Mouse (Mus musculus): Measurements from ENCODE around the gene Dlat. TPM values are rescaled to one million over a fixed set of nuclear protein-coding genes. Genes with fewer than 3 reads are reported as not detected.
"Not testable (repeated sequence)": the region's sequence is repeated elsewhere in the genome, so short reads cannot be mapped to it uniquely, and the experiment has no call there.

Gene Dlat
- polyA plus RNA-seq, 1 experiment from 2014 or later: 54.0 TPM

GRCm38 (mm10) chr9:50634270-50634669, 25.3 kb downstream of the Dlat start:
- H3K9me3 ChIP-seq: no peaks in the 10 kb centered on the region
- DNase-seq (ENCODE audit: extremely low spot score, low spot score): no peak
- WGBS: 96% methylated on average over 11 of the region's 11 CpGs
- H3K4me3 ChIP-seq: no peak overlapping the region
- H3K4me1 ChIP-seq: no peaks in the 10 kb centered on the region
- H3K27ac ChIP-seq: no peak overlapping the region
- H3K36me3 ChIP-seq (replicated peaks): peaks cover 74% of the 10 kb centered on the region
- H3K27me3 ChIP-seq (ENCODE audit: poor library complexity, severe bottlenecking): no peaks in the 10 kb centered on the region

GRCm38 (mm10) chr9:50633059-50633458, 26.5 kb downstream of the Dlat start:
- H3K9me3 ChIP-seq: no peaks in the 10 kb centered on the region
- 58% methylated on average over 2 of the region's 2 CpGs for WGBS
- H3K27me3 ChIP-seq (ENCODE audit: poor library complexity, severe bottlenecking): no peaks in the 10 kb centered on the region
- H3K27ac ChIP-seq: no peak overlapping the region
- no peak for DNase-seq (ENCODE audit: extremely low spot score, low spot score)
- H3K4me1 ChIP-seq: no peaks in the 10 kb centered on the region
- H3K4me3 ChIP-seq: no peak overlapping the region
- peaks cover 62% of the 10 kb centered on the region for H3K36me3 ChIP-seq (replicated peaks)

- WGBS: 89% methylated on average over 6 of the region's 6 CpGs
- peaks cover 53% of the 10 kb centered on the region for H3K36me3 ChIP-seq (replicated peaks)
Measured at GRCm38 (mm10) chr9:50632016-50632688, 27.4 kb downstream of the Dlat start.

GRCm38 (mm10) chr9:50630903-50631302, 28.7 kb downstream of the Dlat start:
- not testable (repeated sequence) for H3K27ac ChIP-seq; H3K4me3 ChIP-seq; H3K9me3 ChIP-seq; H3K4me1 ChIP-seq; DNase-seq (ENCODE audit: extremely low spot score, low spot score); H3K27me3 ChIP-seq (ENCODE audit: poor library complexity, severe bottlenecking)
- peaks cover 40% of the 10 kb centered on the region for H3K36me3 ChIP-seq (replicated peaks)
- 95% methylated on average over 6 of the region's 8 CpGs for WGBS

More at GRCm38 (mm10) chr9:50632016-50632688, 27.4 kb downstream of the Dlat start:
- Histone ChIP-seq H3K27me3 (ENCODE audit: poor library complexity, severe bottlenecking) (no peaks in the 10 kb centered on the region), H3K4me3 (no peak overlapping the region), H3K4me1 (no peaks in the 10 kb centered on the region), H3K9me3 (no peaks in the 10 kb centered on the region), H3K27ac (no peak overlapping the region)
- no peak for DNase-seq (ENCODE audit: extremely low spot score, low spot score)

GRCm38 (mm10) chr9:50617794-50618330, 41.7 kb downstream of the Dlat start:
- no peaks in the 10 kb centered on the region for H3K27me3 ChIP-seq (ENCODE audit: poor library complexity, severe bottlenecking)
- H3K4me1 ChIP-seq: peaks cover 22% of the 10 kb centered on the region
- H3K27ac ChIP-seq: no peak overlapping the region
- DNase-seq (ENCODE audit: extremely low spot score, low spot score): no peak
- peaks cover 26% of the 10 kb centered on the region for H3K36me3 ChIP-seq (replicated peaks)
- WGBS: 68% methylated on average over 9 of the region's 9 CpGs
- H3K9me3 ChIP-seq: no peaks in the 10 kb centered on the region
- H3K4me3 ChIP-seq: peak overlapping the region; percentile 99

- H3K4me3 ChIP-seq: peak within 1 kb of the TSS; percentile 99
- H3K9me3 ChIP-seq: no peaks in the 10 kb centered on the region
- H3K4me1 ChIP-seq: peaks cover 22% of the 10 kb centered on the region
- peak within 1 kb of the TSS; percentile 97 for H3K27ac ChIP-seq
- peaks cover 35% of the 10 kb centered on the region for H3K36me3 ChIP-seq (replicated peaks)
- WGBS: under 1% methylated on average over 80 of the region's 81 CpGs
- DNase-seq (ENCODE audit: extremely low spot score, low spot score): peak; percentile 87
- no peaks in the 10 kb centered on the region for H3K27me3 ChIP-seq (ENCODE audit: poor library complexity, severe bottlenecking)
Measured at GRCm38 (mm10) chr9:50616766-50617603, 42.6 kb downstream of the Dlat start, which contains the start of the genes Pih1d2 and Nkapd1. TSS of gene Pih1d2 (plus strand) at chr9:50617321. TSS of gene Nkapd1 (minus strand) at chr9:50617464.

- Histone ChIP-seq H3K36me3 (replicated peaks) (peaks cover 42% of the 10 kb centered on the region), H3K4me1 (peaks cover 22% of the 10 kb centered on the region), H3K9me3 (no peaks in the 10 kb centered on the region), H3K27me3 (ENCODE audit: poor library complexity, severe bottlenecking) (no peaks in the 10 kb centered on the region), H3K27ac (peak overlapping the region; percentile 97), H3K4me3 (peak overlapping the region; percentile 99)
- no peak for DNase-seq (ENCODE audit: extremely low spot score, low spot score)
- WGBS: 43% methylated on average over 11 of the region's 11 CpGs
Measured at GRCm38 (mm10) chr9:50616161-50616560, 43.4 kb downstream of the Dlat start.

- H3K4me3 ChIP-seq: no peak overlapping the region
- no peak for DNase-seq (ENCODE audit: extremely low spot score, low spot score)
- H3K4me1 ChIP-seq: peaks cover 16% of the 10 kb centered on the region
- WGBS: 93% methylated on average over 4 of the region's 4 CpGs
- H3K36me3 ChIP-seq (replicated peaks): peaks cover 82% of the 10 kb centered on the region
- H3K27ac ChIP-seq: no peak overlapping the region
- H3K9me3 ChIP-seq: no peaks in the 10 kb centered on the region
- H3K27me3 ChIP-seq (ENCODE audit: poor library complexity, severe bottlenecking): no peaks in the 10 kb centered on the region
Measured at GRCm38 (mm10) chr9:50612115-50612514, 47.5 kb downstream of the Dlat start.

- no peaks in the 10 kb centered on the region for H3K9me3 ChIP-seq
- WGBS: 8% methylated on average over 6 of the region's 6 CpGs
- H3K4me1 ChIP-seq: peaks cover 30% of the 10 kb centered on the region
- H3K27ac ChIP-seq: peak overlapping the region; percentile 96
- peaks cover 56% of the 10 kb centered on the region for H3K36me3 ChIP-seq (replicated peaks)
- no peaks in the 10 kb centered on the region for H3K27me3 ChIP-seq (ENCODE audit: poor library complexity, severe bottlenecking)
- peak overlapping the region; percentile 92 for H3K4me3 ChIP-seq
- no peak for DNase-seq (ENCODE audit: extremely low spot score, low spot score)
Measured at GRCm38 (mm10) chr9:50604338-50604737, 55.2 kb downstream of the Dlat start.

GRCm38 (mm10) chr9:50603998-50604324, 55.6 kb downstream of the Dlat start:
- Histone ChIP-seq H3K27me3 (ENCODE audit: poor library complexity, severe bottlenecking) (no peaks in the 10 kb centered on the region), H3K36me3 (replicated peaks) (peaks cover 56% of the 10 kb centered on the region), H3K4me1 (peaks cover 30% of the 10 kb centered on the region), H3K9me3 (no peaks in the 10 kb centered on the region), H3K27ac (peak overlapping the region; percentile 96), H3K4me3 (peak overlapping the region; percentile 92)
- WGBS: under 1% methylated on average over 24 of the region's 24 CpGs
- no peak for DNase-seq (ENCODE audit: extremely low spot score, low spot score)

GRCm38 (mm10) chr9:50603189-50603997, 56.2 kb downstream of the Dlat start, which contains the start of the genes Sdhd and Timm8b:
TSS of gene Sdhd (minus strand) at chr9:50603812.
TSS of gene Timm8b (plus strand) at chr9:50603910.
- peaks cover 56% of the 10 kb centered on the region for H3K36me3 ChIP-seq (replicated peaks)
- peak within 1 kb of the TSS; percentile 92 for H3K4me3 ChIP-seq
- no peaks in the 10 kb centered on the region for H3K9me3 ChIP-seq
- peak within 1 kb of the TSS; percentile 96 for H3K27ac ChIP-seq
- whole genome bisulfite sequencing: under 1% methylated on average over 48 of the region's 48 CpGs
- DNase-seq (ENCODE audit: extremely low spot score, low spot score): peak; percentile 94
- H3K27me3 ChIP-seq (ENCODE audit: poor library complexity, severe bottlenecking): no peaks in the 10 kb centered on the region
- H3K4me1 ChIP-seq: peaks cover 30% of the 10 kb centered on the region
